Mouse (Mus musculus) erythroblast, embryonic 14.5 days (primary cell): ENCODE results near the gene Rtl8b.
"Not testable (repeated sequence)": the region's sequence is repeated elsewhere in the genome, so short reads cannot be mapped to it uniquely, and the experiment has no call there.

ENCODE experiments used
- GATA1 ChIP-seq: IDR thresholded peaks from 2 replicates; pipeline ENCODE4 v1.6.1; 2012; ENCODE audit warnings: low read length, inconsistent platforms, mixed read lengths
- TAL1 ChIP-seq: IDR thresholded peaks from 3 replicates; pipeline ENCODE4 v1.6.1; 2012; ENCODE audit warnings: low read length, inconsistent platforms, mixed read lengths

GRCm38 (mm10) chrX:53652917-53653316, 17.3 kb downstream of the Rtl8b start:
- not testable (repeated sequence) for TF ChIP-seq GATA1, TAL1
